Mouse (Mus musculus) frontal cortex, postnatal 25 days (tissue): Measurements from ENCODE around the gene Trim25.
"Not testable (repeated sequence)": the region's sequence is repeated elsewhere in the genome, so short reads cannot be mapped to it uniquely, and the experiment has no call there.

Experiments used
- DNase-seq, 2 experiments: peaks; one replicate each; pipeline ENCODE4 v3.0.0; 2022; ENCODE audit warnings: low spot score in 2 of 2

Trim25 gene

GRCm38 (mm10) chr11:88994492-88994891, 4.7 kb upstream of the Trim25 start:
- DNase-seq = no peak

DNA sequence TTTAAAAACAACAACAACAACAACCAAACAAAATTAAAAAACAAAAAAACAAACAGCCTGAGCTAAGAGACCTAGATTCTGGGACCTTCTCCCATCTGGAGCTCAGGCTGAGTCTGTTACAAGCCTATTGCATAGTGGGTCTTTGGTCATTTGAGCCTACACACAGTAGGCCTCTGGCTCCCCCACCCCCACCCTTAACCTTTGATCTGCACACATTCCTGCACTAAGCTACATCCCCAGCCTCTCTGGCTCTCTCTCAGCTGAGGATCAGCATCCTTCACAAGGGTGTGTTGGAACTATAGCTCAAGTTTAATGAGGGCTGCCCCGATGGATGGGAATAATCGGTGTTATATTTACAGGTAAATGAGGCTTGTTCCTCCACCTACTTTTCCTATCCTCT, 3.6 kb upstream of the Trim25 start:
- DNase-seq = no peak

- no peak for DNase-seq
These were observed 2.7 kb upstream of the Trim25 start for GRCm38 (mm10) chr11:88996427-88996826.

GRCm38 (mm10) chr11:88997343-88997742, 1.8 kb upstream of the Trim25 start:
- DNase-seq = not testable (repeated sequence)

DNA sequence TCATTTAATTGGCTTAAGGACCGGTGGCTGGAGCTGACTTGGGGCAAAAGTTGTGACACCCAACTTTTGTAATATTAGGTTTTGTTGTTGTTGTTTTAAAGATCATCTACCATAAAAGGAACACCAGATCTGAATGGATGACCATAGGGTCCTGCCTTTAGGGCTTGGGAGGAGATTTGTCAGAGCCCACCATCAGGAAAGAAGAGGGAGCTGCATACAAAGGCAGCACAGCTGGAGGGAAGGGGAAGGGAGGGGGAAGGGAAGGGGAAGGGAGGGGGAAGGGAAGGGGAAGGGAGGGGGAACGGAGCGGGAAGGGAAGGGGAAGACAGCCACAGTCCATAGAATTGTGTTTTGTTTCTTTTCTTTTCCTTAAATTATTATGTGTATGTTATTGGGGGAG, 770 bp upstream of the Trim25 start:
- no peak for DNase-seq

- no peak for DNase-seq
These were observed 749 bp downstream of the Trim25 start for GRCm38 (mm10) chr11:88999723-89000526.

- no peak for DNase-seq
These were observed 1.3 kb downstream of the Trim25 start for GRCm38 (mm10) chr11:89000527-89000819.

- DNase-seq = no peak
These were observed 2.4 kb downstream of the Trim25 start for GRCm38 (mm10) chr11:89001569-89001968.

- DNase-seq = no peak
These were observed 2.9 kb downstream of the Trim25 start for GRCm38 (mm10) chr11:89002068-89002467.

DNA sequence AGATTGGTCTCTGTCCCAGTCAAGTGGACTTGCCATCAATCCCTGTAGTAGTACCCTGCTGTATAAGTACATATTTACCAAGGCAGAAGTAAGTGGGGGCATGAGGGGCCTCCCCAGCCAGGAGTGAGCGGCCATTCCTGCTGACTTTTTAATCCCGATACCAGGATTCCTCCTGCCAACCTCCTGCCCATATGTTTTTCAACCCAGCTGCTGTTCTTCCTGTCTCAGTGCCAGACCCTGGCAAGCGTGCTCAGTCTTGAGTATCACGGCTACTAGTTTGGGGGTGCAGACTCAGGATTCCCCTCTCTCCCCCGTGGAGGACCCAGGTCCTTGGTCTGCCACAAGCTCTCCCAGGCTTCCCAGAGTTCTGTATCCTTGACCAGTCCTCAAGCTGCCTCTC, 3.4 kb downstream of the Trim25 start:
- DNase-seq = no peak

- DNase-seq = no peak
These were observed 3.9 kb downstream of the Trim25 start for GRCm38 (mm10) chr11:89003078-89003477.

GRCm38 (mm10) chr11:89003726-89004125, 4.5 kb downstream of the Trim25 start:
- DNase-seq = no peak

GRCm38 (mm10) chr11:89005473-89005872, 6.3 kb downstream of the Trim25 start:
- DNase-seq = no peak

DNA sequence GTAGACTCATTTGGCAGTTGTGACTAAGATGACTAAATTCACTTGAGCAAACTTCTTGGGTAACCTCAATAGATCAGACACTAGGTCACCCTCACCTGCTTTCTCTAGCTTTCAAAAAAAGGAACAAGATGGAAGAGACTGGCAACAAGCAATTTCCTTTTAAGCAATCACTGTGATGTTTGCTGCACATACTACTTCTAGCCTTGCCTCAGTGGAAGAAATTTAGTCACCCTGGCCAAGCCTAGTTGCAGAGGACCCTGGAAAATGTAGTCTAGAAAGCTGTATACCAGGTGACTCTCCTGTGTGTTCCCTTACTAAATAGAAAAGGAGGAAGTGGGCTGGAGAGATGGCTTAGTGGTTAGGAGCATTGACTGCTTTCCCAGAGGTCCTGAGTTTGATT, 7.2 kb downstream of the Trim25 start:
- no peak for DNase-seq

DNA sequence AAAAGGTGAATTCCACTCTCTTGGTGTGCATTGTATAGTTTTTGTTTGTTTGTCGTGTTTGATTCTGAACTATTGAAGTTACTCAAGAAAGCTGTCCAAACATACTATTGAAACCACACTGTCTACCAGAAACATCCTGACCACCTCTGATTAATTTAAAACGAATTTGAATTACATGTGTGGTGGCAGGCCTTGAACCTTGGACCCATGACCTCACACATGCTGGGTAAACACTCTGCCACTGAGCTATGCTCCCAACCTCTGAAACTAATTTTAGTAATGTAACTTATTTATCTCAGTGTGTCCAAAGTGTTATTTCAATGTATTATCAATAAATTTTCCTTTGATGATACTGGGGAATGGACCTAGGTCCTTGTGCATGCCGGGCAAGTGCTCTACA, 8.4 kb downstream of the Trim25 start:
- no peak for DNase-seq

GRCm38 (mm10) chr11:89009066-89009465, 9.9 kb downstream of the Trim25 start:
- DNase-seq = no peak

- DNase-seq = no peak
These were observed 10.3 kb downstream of the Trim25 start for GRCm38 (mm10) chr11:89009496-89009895.

DNA sequence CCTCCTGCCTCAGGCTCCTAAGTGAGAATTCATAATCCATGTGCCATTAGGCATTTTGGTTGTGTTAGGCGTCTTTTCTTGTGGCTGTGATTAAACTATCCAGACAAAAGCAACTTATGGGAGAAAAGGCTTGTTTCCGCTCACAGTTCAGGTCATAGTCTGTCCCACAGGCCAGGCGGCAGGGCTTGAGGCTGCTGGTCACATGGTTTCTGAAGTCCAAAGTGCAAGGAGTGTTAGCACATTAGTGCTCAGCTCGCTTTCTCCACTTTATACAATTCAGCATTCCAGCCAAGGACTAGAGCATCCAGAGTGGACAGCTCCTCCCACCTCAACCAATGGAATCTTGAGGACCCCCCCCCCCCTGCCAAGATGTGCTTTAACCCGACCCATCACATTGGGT, 13.1 kb downstream of the Trim25 start:
- DNase-seq = no peak

DNA sequence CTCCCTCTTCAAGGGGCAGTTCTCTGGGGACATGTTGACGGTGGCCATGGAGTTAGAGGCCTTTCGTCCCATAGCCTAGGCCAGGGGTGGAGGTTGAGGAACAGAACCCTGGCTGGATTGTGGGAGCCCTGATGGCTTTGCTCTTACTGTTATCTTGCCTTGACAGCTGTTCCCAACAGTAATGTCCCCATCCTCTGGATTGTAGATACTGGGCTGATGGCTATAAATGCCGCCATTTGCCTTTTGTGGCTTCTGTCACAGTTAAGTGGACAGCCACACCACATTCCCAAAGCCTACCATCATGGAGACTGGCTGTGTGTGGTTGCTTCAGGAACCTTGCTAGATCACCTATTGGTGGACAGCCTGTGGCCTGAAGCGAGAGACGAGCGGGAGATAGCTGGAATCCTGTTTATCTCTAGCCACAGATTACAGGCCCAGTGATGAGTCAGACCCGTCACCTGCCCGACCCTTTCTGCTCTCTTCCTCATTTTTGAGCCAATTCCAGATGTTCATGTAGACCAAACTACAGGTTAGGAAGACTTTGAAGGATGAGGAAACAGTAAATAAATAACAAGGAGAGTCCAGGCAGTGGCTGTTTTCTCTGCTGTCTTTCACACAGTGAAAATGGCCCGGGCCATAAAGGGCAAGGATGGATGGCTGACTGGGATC, 18.5 kb downstream of the Trim25 start:
- no peak for DNase-seq

GRCm38 (mm10) chr11:89020681-89021305, 21.6 kb downstream of the Trim25 start:
- no peak for DNase-seq

DNA sequence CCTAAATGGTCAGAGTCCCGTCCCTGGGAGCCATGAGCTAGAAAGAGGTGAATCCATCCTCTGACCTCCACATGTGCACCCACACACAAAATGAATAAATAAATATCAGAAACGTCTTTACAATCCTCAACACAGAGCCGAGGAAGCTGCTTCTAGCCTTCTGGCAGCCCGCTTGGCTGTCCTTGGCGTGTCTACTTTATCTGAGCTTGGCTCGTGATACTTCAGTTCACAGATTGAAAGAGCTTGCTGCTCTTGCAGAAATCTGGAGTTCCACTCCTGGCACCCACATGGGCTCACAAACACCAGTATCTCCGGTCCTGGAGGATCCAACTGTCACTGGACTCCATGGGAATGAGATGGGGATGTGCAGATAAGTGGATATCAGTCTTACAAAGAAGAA, 22.5 kb downstream of the Trim25 start:
- DNase-seq = no peak

- DNase-seq = no peak
These were observed 23.1 kb downstream of the Trim25 start for GRCm38 (mm10) chr11:89022120-89022731.

DNA sequence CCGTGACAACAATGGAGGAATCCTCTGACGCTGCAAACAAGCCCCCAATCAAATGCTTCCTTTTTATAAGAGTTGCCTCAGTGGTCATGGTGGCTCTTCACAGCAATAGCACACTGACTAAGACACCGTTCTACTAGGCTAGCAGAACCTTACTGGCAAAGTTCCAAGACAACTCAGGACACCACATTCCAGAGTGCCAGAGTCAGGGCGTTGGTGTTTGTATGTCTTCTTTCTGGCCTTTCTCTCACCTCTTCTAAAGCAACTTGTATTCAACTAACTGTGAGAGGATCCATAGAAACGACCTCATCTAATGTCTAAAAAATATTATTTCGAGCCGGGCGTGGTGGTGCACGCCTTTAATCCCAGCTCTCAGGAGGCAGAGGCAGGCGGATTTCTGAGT, 24.3 kb downstream of the Trim25 start:
- no peak for DNase-seq
